Mouse (Mus musculus) heart, postnatal 4 days (tissue): Measurements from ENCODE around the gene 9230102O04Rik. TPM values are rescaled to one million over a fixed set of nuclear protein-coding genes. Genes with fewer than 3 reads are reported as not detected.

Experiments used
- DNase-seq: peaks from one replicate; pipeline ENCODE4 v3.0.0; 2021
- total RNA-seq, 2 experiments: library from RNA; stranded (reverse); gene quantifications; 2 replicates each; pipeline ENCODE4 v1.2.3; 2021

The 9230102O04Rik gene
- total RNA-seq, 2 experiments from 2014 or later = not detected

- DNase-seq = no peak
These were observed 4.0 kb downstream of the 9230102O04Rik start for GRCm38 (mm10) chr2:9885217-9885770.

- DNase-seq = no peak
These were observed 4.7 kb downstream of the 9230102O04Rik start for GRCm38 (mm10) chr2:9884533-9885216.

- DNase-seq = no peak
These were observed 5.4 kb downstream of the 9230102O04Rik start for GRCm38 (mm10) chr2:9883803-9884532.

GRCm38 (mm10) chr2:9882926-9883802 is 6.2 kb downstream of the 9230102O04Rik start:
- peak; percentile 14 for DNase-seq

GRCm38 (mm10) chr2:9882371-9882925 is 6.9 kb downstream of the 9230102O04Rik start:
- DNase-seq = peak; percentile 39

- DNase-seq = peak; percentile 15
These were observed 7.7 kb downstream of the 9230102O04Rik start for GRCm38 (mm10) chr2:9881611-9882023.

GRCm38 (mm10) chr2:9881051-9881591 is 8.2 kb downstream of the 9230102O04Rik start, which contains the start of gene 4930412O13Rik:
TSS of gene 4930412O13Rik (plus strand) at chr2:9881252.
- no peak for DNase-seq

GRCm38 (mm10) chr2:9880271-9880670 is 9.1 kb downstream of the 9230102O04Rik start:
- no peak for DNase-seq

- peak; percentile 95 for DNase-seq
These were observed 9.8 kb downstream of the 9230102O04Rik start for GRCm38 (mm10) chr2:9879493-9879892.

GRCm38 (mm10) chr2:9879092-9879491 is 10.2 kb downstream of the 9230102O04Rik start:
- peak; percentile 19 for DNase-seq

GRCm38 (mm10) chr2:9878564-9879081 is 10.7 kb downstream of the 9230102O04Rik start:
- DNase-seq = peak; percentile 52

- no peak for DNase-seq
These were observed 11.3 kb downstream of the 9230102O04Rik start for GRCm38 (mm10) chr2:9877966-9878563.

GRCm38 (mm10) chr2:9877326-9877690 is 12.0 kb downstream of the 9230102O04Rik start:
- DNase-seq = peak; percentile 21

- DNase-seq = no peak
These were observed 12.6 kb downstream of the 9230102O04Rik start for GRCm38 (mm10) chr2:9876621-9877325.

GRCm38 (mm10) chr2:9875676-9876357 is 13.5 kb downstream of the 9230102O04Rik start:
- no peak for DNase-seq

- no peak for DNase-seq
These were observed 14.1 kb downstream of the 9230102O04Rik start for GRCm38 (mm10) chr2:9875220-9875619.

GRCm38 (mm10) chr2:9874467-9875219 is 14.7 kb downstream of the 9230102O04Rik start:
- DNase-seq = no peak

- DNase-seq = no peak
These were observed 15.6 kb downstream of the 9230102O04Rik start for GRCm38 (mm10) chr2:9873757-9874156.

GRCm38 (mm10) chr2:9872682-9873081 is 16.7 kb downstream of the 9230102O04Rik start:
- DNase-seq = no peak
